Mouse (Mus musculus): Measurements from ENCODE around the gene Defb22.

Gene Defb22

DNA sequence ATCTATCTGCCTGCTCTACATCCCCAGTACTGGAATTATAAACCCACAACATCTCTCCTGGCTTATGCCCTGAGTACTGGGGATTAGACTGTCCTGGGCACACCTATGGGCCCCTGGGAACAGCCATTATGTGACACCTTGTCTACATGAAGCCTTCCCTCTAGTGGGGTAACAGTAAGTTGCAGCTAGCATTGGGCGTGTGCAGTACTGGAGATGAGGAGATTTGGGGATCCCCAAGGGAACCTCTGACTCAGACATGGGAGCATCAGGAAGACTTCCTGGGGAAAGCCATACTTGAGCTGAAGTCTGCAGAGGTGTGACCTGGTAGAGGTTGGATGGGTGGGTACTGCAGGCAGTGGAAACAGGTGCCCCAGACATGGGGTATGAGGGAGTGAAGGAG is 51.0 kb downstream of the Defb22 start:
- no peak for DNase-seq

DNA sequence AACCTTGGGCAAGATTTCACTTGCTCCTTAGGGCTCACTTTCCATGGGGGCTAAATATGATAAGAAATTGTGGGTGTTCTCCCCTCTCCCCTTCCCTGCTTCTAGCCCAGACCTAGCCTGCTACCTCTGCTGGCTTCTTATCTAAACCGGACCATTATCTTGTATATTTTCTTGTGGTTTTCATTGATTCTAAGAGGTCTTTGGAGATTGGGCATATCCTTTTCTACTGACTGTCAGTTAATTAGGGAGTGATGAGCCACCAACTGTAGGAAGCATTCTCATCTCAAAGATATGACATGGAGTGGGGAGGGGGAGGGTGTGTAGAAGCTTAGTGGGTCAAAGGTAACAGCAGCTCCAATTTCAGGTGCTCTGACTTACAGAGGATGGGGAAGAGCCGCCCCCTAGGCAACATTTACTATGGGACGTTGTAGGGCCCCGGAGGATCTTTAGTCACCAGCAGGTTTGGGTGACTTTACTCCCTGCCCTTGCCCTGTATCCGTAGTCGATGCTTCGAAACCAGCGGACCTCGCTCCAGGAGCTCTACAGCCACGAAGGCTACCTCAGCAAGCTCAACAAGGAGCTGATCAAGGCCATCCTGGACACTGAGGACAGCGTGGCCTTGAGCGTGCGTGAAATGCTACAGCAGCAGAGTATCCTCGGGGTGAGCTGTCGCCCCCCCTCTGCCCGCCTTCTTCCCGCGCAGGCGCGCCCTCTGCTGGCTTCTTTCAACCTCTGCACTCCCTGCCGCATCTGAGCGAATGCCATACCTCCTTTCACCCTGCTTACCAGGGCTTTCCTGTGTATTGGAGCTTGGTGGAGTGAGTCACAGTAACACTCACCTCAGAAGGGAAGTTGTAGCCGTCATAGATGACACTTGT is 52.7 kb downstream of the Defb22 start:
- peak; percentile 68 for DNase-seq

DNA sequence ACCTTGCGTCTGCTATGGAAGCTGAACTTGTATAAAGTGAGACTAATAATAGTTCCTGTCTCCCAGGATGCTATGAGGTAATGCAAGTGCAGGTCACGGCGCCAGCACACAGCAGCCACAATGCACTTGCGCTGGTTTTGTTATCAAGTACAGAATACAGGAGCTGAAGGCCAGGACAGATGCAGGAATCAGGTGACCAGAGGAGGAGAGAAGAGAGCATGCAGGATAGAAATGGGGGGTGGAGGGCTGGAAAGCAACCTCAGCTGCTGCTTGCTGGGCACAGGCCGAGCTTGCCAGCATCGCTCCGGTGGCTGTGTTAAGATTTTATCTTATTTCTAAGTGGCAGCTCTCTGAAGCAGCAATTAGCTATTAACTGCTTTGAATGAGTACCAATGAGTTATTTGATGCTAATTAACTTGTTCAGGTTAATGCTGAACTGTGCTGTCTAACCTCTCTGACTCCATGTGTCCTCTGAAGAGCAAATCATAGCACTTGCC is 53.5 kb downstream of the Defb22 start:
- DNase-seq: peak; percentile 58

Measured in kidney, adult 11 months (tissue).